Mouse (Mus musculus): ENCODE results near the gene Asb11.

Asb11 gene

GRCm38 (mm10) chrX:164445601-164446000 lies 8.8 kb downstream of the Asb11 start:
- no peak for DNase-seq (ENCODE audit: low spot score in 2 of 2)

DNA sequence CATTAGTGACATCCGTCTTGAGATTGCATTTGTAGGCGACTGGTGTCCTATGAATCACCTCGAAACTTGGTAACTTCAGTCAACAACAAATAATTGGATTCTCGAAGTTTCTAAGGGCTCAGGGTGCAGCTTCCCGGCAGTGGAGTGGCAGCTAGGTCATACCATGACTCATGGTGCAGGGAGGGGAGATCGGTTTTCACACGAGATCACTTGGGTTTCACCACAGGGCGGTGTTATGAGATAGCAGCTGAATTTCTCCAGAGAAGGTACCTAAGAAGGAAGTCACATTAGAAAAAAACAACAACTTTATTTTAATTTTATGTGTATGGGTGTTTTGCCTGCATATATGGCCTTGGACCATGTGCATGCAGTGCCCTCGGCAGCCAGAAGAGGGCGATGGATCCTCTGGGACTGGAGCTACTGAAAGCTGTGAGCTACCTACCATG lies 9.3 kb downstream of the Asb11 start:
- no peak for DNase-seq (ENCODE audit: low spot score in 2 of 2)

- no peak for DNase-seq (ENCODE audit: low spot score in 2 of 2)
Measured at GRCm38 (mm10) chrX:164446835-164447681, 10.3 kb downstream of the Asb11 start.

DNA sequence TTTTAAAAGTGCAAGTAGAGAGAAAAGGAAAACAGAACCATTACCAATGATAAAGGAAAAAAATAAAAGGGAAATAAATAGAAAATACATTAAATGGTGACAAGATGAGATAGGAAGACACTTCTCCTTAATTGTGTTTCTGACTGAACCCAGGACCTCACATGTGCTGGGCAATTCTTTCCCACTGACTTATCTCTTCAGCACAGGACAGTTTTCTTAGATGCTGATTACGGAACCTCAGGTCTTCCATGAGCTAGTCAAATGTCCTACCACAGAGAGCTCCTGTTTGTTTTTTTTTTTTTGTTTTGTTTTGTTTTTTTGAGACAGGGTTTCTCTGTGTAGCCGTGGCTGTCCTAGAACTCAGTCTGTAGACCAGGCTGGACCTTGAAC lies 10.9 kb downstream of the Asb11 start:
- DNase-seq (ENCODE audit: low spot score in 2 of 2): no peak

GRCm38 (mm10) chrX:164449201-164449600 lies 12.4 kb downstream of the Asb11 start:
- peak; percentile 25 to 44 for DNase-seq (ENCODE audit: low spot score in 2 of 2)

DNA sequence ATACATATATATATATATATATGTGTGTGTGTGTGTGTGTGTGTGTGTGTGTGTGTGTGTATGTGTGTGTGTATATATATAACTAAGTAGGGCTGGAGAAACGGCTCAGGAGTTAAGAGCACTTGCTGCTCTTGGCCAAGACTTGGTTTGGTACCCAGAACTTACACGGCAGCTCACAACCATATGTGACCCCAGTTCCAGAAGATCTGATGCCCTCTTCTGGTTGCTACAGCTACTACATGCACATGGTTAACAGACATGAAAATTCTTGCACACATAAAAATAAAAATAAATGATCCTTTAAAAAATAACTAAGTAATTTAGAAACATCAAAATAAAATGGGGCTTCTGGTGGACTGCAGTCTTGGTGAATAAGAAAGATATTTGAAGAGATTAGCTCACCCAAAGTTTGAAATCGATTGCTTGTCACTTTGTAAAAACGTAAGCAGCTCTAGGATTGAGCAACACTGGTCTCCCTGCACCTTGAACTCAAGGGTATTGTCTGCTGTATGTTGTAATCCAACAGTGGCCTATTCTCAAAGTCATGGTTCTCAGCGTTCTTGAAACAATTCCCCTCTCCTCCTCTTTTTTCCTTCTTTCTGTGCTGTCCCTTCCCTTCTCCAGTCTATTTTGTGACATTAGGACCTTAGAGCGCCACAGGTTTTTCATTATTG lies 22.5 kb downstream of the Asb11 start:
- no peak for DNase-seq (ENCODE audit: low spot score in 2 of 2)

DNA sequence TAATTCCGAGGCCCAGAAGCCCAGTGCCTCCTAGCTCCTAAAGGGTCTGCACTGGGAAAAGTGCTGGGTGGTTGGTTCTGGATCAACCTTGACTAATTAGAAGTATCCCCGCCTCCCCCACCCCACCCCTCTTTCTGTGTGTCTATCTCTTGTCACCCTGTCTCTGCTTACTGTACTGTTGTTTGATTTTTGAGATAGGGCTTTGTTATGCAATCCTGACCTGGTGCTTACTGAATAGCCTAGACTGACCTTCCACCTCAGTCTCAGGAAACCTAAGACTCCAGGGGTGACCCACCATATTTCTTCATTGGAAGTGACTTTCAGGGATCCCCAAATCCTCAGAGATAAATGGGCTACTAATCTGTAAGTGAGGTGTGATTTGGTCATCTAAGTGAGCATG lies 65.5 kb downstream of the Asb11 start:
- DNase-seq (ENCODE audit: low spot score in 2 of 2): no peak

GRCm38 (mm10) chrX:164505709-164506498 lies 69.1 kb downstream of the Asb11 start, which contains the start of gene Asb9:
Gene Asb9, plus strand, starts transcription at chrX:164506327.
- DNase-seq (ENCODE audit: low spot score in 2 of 2): no peak

DNA sequence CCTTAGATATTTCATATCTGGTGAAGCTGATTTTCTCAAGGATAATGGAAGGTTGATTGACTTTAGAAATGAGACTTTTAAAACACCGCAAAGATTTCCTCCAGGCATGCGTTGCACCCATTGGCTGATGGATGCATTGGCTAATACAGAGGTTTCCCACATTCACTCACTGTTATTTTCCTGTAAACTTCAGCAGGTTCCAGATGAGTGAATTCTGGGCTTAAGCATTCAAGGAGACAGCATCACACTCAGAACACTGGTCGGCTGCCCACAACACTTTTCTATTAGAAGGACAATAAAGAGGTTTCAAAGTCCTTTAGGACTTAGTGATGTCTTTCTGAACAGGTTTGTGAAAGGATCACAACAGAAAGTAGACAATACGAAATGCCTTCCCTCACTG lies 70.3 kb downstream of the Asb11 start:
- no peak for DNase-seq (ENCODE audit: low spot score in 2 of 2)

GRCm38 (mm10) chrX:164508728-164509127 lies 71.9 kb downstream of the Asb11 start:
- DNase-seq (ENCODE audit: low spot score in 2 of 2): no peak

Data from right cerebral cortex, adult 2 months (tissue).